Mouse (Mus musculus) spleen, adult 2 months (tissue): ENCODE results near the gene Swsap1.

Experiments used
- CTCF ChIP-seq: fragments of 200-500 bp; IDR thresholded peaks from 2 replicates; pipeline ENCODE4 v1.5.1; 2011; ENCODE audit warnings: mild to moderate bottlenecking, inconsistent platforms; ENCODE audit not compliant: insufficient read depth, insufficient read length, insufficient replicate concordance; ENCODE audit errors: extremely low read depth
- POLR2A ChIP-seq: fragments of 200-500 bp; IDR thresholded peaks from 2 replicates; pipeline ENCODE4 v1.6.1; 2011; ENCODE audit warnings: low read depth, low read length, inconsistent platforms

DNA sequence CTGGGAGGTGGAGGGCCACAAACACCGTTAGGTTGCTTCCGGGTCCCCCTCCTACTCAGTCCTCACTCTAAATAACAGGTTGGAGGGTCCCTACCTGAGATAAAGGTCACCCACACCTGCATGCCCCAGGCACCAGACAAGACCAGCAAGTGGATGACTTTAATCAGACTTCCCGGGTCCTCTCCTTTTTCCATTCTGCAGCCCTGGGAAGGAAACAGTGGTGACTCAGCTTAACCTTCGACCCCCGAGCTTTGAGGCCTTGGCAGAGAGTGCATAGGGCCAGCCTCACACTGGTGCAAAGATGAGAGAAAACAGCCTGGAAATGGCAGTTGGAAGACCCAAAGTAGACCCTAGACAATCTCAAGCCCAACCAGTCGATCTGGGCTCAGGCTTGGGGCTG, 29.4 kb upstream of the Swsap1 start:
- TF ChIP-seq CTCF (no peak), POLR2A (no peak)
